Mouse (Mus musculus): ENCODE data around the gene Med13l.

The Med13l gene

DNA sequence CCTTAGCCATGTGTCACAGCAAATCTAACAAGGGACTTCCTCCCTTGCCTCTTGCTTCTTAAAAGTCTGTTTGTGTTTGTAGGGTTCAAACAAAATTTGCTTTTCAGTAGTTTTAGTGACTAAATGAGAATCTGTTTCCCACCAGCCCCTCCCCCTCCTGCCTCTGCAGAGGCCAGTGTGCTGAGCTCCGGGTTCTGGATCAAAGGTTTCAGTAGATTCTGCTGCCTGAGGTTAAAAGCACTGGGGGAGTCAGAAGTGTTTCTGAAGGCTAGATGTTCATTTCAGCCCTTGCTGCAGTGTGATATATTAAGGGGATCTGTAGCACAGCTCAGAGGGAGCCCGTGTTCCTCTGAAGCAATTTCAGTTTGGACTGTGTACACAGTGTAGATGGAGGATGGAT, 108.5 kb downstream of the Med13l start:
- TF ChIP-seq GATA4 (IDR thresholded peaks at IDR 0.05; ENCODE audit: insufficient replicate concordance, low read length) = no peak

DNA sequence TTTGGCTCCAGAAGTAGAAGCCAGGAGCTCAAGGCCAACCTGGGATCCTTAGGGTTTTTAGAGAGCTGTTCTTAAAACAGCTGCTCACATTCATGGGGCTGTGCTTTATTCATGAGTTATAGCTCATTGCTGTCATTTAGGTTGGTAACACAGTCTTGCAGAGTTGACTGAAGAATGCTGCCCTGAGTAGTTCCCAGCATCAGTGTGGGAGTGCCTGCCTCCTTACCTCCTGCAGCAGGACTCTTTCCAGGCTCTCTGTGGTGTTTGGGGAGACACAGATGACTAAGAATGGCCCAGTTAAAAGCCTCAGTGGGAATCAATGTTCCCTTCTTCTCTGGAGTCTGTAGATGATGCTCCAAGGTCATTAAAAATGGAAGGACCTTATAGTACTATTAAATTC, 111.6 kb downstream of the Med13l start:
- no peak for TF ChIP-seq GATA4 (IDR thresholded peaks at IDR 0.05; ENCODE audit: insufficient replicate concordance, low read length)

DNA sequence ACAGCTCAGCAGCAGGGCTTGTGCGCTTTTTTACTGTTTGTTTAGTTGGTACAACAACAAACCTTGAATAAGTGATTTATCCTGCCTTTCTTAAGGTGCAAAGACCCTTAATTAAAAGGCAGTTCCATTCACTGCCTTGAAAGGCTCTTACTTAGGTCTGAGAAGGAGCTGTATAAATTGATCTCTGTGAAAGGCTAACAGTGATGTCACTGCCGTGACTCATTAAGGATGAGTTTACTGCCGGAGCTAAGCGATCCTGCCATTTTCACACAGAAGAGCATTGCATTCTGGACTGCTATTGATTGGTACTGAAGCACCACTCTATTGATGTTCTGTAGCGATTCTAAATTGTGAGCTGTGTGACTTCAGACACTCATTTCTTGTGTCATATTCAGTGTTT, 113.4 kb downstream of the Med13l start:
- TF ChIP-seq GATA4 (IDR thresholded peaks at IDR 0.05; ENCODE audit: insufficient replicate concordance, low read length) = no peak

DNA sequence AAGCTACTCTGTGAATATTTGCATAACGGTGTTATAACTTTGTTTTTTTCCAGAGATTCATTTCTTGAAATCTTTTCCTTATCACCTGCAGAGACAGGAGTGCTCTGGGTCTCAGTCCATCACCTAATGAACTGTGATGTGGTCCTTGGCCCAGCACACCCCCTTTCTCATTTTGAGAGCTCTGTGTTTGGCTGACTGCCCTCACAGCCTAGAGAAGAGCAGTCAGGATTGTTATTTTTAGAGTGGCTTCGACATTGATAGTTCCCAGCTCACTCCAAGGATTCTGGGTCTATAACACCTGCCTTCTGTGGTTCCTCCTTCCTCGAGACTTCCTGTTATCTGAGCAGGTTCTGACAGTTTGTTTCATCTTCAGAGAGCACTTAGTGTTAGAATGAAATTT, 113.8 kb downstream of the Med13l start:
- no peak for TF ChIP-seq GATA4 (IDR thresholded peaks at IDR 0.05; ENCODE audit: insufficient replicate concordance, low read length)

DNA sequence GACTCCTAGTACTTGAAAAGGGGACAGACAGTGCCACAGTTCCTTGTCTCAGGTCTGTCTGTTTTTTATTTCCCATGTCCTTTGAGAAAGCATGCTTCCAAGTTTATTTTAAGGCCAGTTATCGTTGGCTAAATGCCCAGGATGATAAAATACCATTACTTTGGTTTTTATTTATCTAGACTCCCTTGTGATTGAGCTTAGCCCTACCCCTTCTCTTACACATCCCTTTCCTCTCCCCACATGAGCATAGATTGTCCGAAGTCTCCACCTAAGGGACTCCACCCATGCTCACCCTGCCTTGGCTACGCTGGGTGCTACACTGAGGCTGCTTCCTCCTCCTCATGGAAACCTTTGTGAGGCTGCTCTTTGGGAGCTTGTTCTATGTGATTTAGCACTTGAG, 115.2 kb downstream of the Med13l start:
- no peak for TF ChIP-seq GATA4 (IDR thresholded peaks at IDR 0.05; ENCODE audit: insufficient replicate concordance, low read length)

DNA sequence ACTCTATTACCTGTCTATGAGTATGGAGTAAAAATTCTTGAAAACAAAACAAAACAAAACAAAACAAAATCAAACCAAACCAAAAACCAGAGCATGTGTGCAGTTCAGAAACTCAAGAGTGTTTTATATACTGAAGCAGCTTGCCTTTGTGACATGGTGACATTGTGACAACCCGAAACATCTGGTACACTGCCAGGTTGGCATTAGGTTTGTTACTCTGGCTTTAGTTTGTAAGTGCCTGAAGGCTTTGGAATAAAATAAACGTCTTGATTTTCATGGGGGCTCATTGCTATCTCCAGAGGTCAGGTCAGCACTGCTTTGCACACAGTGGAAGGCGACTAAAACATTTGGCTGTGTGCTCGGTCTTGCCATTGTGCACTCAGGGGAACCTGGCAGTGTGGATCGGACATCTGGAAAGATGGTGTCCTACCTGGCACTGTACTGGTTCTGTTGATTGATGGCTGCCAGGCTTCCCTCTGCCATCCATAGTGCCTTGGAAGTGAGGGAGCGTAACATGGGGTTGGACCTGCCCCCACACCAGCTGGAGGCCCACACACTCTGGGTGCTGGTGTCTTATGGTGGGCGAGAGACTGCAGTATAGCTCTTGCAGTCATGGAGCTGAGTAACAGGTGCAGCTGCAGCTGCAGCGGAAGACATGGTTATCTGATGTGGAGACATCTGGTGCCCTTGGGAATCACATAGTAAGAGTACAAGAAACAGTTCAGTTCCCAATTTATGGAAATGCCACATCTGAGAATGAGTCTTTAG, 115.9 kb downstream of the Med13l start:
- TF ChIP-seq GATA4 (IDR thresholded peaks at IDR 0.05; ENCODE audit: insufficient replicate concordance, low read length) = no peak

DNA sequence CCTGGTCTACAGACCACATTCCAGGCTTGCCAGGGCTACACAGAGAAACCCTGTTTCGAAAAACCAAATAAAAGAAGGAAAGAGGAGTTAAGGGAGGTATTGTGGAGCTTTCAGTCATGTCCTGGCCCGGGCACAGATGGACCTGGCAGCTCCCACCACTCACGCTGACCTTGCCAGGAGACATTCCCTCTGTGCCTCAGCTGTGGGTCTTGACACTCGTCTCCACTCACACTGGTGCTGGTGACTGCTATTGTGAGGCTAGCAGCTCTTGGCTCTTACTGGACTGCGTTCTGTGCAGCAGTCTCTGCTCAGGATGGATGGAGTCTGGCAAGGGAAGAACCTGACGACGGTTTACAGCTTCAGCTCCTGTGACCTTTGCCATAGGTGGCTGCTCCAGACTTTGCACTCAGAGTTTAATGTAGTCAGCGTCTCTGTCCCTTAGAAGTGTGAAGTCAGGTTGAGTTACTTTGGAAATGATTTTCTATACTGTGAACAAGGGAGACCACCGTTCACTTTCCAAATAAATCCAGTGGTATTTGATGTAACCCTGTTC, 118.9 kb downstream of the Med13l start:
- TF ChIP-seq GATA4 (IDR thresholded peaks at IDR 0.05; ENCODE audit: insufficient replicate concordance, low read length) = no peak

DNA sequence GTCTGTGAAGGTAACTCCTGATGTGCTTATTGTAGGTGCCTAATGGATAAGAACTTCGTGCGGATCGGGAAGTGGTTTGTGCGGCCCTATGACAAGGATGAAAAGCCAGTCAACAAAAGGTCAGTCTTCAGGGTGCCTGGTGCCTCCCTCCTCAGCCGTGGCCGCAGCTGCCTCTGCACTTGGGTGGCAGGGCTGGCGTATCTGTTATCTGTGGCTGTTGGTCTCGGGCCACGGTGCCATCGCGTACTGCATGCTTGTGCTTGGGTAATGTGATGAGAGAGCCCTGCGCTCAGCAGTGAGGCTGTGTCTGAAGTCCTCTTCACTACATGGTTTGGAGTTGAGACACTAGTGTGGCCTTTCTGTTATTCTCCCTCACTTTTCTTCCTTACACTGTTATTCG, 120.4 kb downstream of the Med13l start:
- no peak for TF ChIP-seq GATA4 (IDR thresholded peaks at IDR 0.05; ENCODE audit: insufficient replicate concordance, low read length)

DNA sequence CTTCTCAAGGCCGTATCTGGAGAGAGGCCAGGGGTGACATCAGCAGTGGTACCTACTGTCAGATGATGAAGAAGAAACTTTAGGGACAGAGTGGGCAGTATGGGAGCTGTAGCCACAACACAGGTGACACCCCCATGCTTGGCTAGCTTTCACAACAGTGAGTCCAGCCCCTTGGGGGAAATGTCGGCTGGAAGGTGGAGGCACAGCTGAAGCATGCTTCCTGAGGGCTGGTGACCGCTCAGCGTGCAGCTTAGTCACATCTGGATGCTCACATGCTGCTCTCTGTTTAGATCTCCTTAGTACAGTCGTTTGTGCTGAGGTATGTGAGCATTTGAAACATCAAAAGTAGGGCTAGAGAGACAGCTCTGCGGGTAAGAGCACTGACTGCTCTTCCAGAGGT, 121.5 kb downstream of the Med13l start:
- no peak for TF ChIP-seq GATA4 (IDR thresholded peaks at IDR 0.05; ENCODE audit: insufficient replicate concordance, low read length)

DNA sequence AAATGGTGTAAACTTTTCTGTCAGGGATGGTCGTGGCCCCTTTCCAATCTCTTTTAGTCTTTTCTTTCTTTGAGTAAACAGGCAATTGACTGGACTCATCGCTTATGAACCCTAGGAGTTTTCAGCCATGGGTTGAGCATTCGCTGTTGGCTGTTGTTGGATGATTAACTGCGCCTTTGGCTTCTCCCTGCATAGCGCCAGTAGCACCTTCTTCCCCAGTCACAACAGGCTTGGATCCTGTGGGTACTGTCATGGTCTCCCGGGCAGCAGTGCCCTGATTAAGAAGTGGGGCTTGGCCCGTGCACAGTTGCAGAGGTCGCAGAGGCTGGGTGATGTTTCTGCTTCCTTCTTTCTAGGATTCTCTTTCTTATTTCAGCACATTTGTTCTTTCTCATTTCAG, 124.7 kb downstream of the Med13l start:
- no peak for TF ChIP-seq GATA4 (IDR thresholded peaks at IDR 0.05; ENCODE audit: insufficient replicate concordance, low read length)

DNA sequence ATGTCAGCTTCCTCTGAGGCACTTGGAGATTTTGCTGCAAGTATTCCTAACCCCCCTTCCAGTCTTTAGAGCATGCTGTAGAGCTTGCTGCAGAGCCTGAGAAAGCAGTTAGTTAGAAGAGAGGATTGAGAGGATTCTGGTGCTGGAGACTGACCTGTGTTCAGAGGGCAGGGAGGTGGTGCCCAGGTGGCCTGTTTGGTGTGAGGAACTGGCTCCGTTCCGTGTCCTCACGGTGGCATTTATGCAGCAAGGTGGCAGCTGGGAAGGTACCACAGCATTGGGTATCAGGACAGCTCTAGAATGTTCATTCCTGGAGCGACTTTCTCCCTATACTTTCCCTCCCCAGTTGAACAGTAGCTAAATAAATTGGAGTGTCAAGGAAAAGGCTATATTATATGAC, 125.5 kb downstream of the Med13l start:
- no peak for TF ChIP-seq GATA4 (IDR thresholded peaks at IDR 0.05; ENCODE audit: insufficient replicate concordance, low read length)

DNA sequence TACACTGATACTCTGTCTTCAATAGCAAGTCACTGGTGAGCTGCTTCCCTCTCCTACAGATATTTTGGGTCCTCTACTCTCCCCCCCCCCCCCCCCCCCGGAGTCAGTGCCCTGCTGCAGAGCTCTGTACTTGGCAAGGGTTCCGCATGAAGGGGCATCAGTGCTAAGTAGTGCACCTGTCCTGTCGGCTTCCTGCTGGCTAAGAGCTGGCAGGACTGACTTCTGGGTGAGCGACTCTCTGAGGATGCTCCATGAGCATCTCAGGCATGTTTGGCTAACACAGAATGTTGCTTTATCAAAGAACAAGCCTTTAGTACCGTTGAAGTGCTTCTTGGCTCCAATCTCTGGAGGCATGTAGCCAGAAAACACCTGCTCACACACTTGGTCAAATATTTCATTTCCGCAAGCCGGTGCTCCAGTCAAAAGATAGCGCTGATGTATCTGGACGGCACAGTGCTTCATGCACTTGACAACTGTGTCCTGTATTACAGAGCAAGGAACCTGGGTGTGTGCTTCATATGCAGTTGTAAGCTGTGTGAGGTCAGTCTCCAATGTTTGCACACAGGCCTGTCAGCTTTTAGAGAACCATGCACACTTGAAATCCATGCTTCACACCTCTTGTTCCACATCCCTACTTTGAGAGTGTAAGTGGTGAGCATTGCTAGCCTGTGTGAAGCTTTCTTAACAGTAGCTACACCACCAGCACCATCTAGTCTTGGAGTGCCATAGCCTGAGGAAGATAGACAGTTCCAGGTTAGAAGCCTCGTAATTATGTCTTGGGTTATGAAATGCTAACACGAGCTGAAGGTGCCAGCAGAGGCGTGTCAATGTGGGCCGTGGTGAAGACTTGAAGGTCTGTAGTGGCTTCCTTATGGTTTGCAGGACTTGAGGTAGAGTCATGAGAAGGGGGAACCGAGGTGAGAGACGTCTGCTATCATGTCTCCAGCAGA, 128.7 kb downstream of the Med13l start:
- no peak for TF ChIP-seq GATA4 (IDR thresholded peaks at IDR 0.05; ENCODE audit: insufficient replicate concordance, low read length)

DNA sequence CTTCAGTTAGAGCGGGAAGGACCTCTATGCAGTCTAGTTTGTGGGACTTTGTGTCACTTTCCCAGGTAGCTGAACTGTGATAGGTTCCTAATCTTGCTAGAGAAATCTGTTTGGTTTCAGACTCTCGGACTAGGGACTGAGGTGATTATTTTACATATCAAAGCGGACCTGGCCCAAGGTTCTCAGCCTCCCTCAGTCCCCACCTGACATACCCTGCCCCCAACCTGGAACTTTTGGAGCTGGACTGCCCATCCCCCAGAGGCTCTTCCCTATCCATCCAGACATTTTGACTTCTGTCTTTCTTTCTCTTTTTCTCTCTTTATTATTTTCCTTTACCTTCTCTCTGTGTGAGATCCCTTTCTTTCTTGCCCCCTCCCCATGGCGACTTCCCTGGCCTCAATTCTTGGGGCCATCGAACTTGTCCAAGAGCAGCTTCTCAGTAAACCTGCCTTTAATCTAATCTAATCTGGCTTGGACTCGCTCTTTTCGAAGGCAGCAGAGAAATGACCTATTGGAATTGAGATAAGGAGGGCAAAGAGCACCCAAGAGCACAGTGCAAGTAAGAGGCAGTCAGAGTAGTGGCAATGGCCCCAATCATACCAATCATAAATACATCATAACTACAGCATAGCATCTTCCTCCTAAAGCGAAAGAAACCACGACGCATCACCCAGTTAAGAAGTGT, 130.7 kb downstream of the Med13l start:
- TF ChIP-seq GATA4 (IDR thresholded peaks at IDR 0.05; ENCODE audit: insufficient replicate concordance, low read length) = peak; percentile 80; the same call in 1 of the 2 replicates

DNA sequence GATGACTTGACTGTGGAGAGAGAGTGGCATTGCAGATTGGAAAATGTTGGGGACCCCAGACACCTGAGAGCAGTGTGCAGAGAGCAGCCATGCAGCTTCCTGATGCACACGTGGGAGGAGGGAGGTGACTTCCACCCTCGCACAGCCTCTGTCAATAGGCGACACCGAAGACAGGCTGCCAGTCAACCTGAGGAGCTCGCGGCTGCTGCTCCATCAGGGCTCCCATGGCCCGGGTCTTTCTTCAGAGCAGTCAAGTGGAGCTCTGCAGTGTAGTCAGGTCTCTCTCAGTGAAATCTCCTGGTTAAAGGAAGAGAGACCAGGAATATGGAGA, 131.2 kb downstream of the Med13l start:
- TF ChIP-seq GATA4 (IDR thresholded peaks at IDR 0.05; ENCODE audit: insufficient replicate concordance, low read length) = no peak

DNA sequence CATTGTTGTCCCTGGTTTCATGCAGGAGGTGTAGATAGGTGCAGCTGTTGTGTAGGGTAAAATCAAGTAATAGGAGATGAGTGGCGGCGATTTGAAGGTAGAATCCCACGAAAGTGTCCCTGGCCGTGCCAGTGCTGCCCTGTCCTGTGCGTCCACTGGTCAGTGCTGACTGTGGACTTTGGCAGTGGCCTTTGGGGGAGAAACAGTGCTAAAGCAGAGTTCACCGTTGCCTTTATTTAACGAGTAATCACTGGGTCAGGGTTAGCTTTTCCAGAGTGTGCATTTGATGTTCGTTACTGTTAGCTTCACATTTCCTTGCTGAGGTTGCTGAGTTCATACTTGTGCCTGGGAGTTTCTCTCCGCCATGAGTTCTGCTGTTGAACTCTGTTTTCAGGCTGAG, 133.5 kb downstream of the Med13l start:
- no peak for TF ChIP-seq GATA4 (IDR thresholded peaks at IDR 0.05; ENCODE audit: insufficient replicate concordance, low read length)
